In the genomic region with DNA sequence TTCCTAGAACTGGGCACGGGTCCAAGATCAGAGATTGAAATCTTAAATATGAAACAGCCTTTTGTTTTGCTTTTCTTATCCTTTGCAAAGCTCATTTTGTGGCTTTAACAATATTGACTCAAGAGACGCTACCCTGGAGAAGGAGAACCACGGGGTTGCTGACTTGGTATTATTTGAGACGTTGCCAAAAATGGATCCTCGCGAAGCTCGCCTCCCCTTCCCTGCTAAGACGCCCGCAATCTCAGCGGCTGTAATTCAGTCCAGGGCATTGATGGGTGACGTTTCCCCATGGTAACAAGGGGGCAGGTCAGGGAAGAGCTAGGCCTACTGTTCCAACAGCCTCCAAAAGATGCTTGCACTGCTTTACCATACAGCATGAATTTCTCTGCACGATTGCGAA, we compare ENCODE assay signal across 17 mouse cellular contexts.
DNase-seq lines count a peak whose midpoint lies in the region; ATAC-seq and TF ChIP-seq lines count a peak whose summit lies in the region.
"Had no signal": no experiment of that assay in that cellular context is flagged by ENCODE, and none has a peak within 500 bp of the region (broad histone marks: within the 10 kb centered on the region; RNA-seq: fewer than 3 reads in every experiment).

No protein-coding gene starts in this region.

- 16% methylated on average over 13 of the region's 13 CpGs for WGBS in kidney, postnatal 0 days
- WGBS in neural tube, embryonic 11.5 days = 65% methylated on average over 13 of the region's 13 CpGs

- H3K4me2 ChIP-seq in kidney, postnatal 0 days (ENCODE audit: low read length) = peak overlapping the region; percentile 36
- no peak overlapping the region for H3K4me2 ChIP-seq in neural tube, embryonic 11.5 days (ENCODE audit: low read depth)
- H3K4me2 ChIP-seq: heart, embryonic 13.5 days; intestine, embryonic 15.5 days had no signal

- H3K4me3 ChIP-seq in kidney, postnatal 0 days (replicated peaks; ENCODE audit: low read depth, low read length) = no peak overlapping the region
- no peak overlapping the region for H3K4me3 ChIP-seq in neural tube, embryonic 11.5 days (ENCODE audit: low read depth, low read length)
- H3K4me3 ChIP-seq: gastrocnemius, adult 2 months; heart, embryonic 13.5 days; intestine, embryonic 15.5 days had no signal

- no peak for TF ChIP-seq CTCF in kidney, postnatal 0 days (IDR thresholded peaks at IDR 0.05; ENCODE audit: low read depth)

- H3K4me1 ChIP-seq in kidney, postnatal 0 days (replicated peaks; ENCODE audit: insufficient read depth, low read length) = 0 out of 2 replicates have a peak, but pooled peaks cover 5% of the 10 kb centered on the region
- no peaks in the 10 kb centered on the region for H3K4me1 ChIP-seq in neural tube, embryonic 11.5 days (ENCODE audit: control insufficient read depth, insufficient read depth, low read length)

- peak; percentile 18 to 26 for DNase-seq in cerebellum, postnatal 14 days
- no peak for DNase-seq in cerebellum, postnatal 36 days
- peak; percentile 64 for DNase-seq in kidney, postnatal 0 days (ENCODE audit: low spot score)
- DNase-seq in kidney, adult 18-20 months = no peak
- peak; percentile 15 for DNase-seq in neural tube, embryonic 11.5 days (ENCODE audit: low spot score)
- no peak for DNase-seq in neural tube, embryonic 10.5 days (ENCODE audit: extremely low spot score, low spot score)
- DNase-seq in right cerebral cortex, postnatal 14 days = no peak
- DNase-seq in gastrocnemius, adult 8-10 months (ENCODE audit: low spot score in 2 of 2) = no peak
- DNase-seq: adrenal gland, adult 2 months; B cell, adult 2 months; cerebellum, adult 11 months; gastrocnemius, adult 2 months; layer of hippocampus, postnatal 36 days; right cerebral cortex, postnatal 4 days had no signal

- peak; percentile 66; the same call in 1 of the 2 replicates for ATAC-seq in kidney, postnatal 0 days (replicated peaks; ENCODE audit: low FRiP score, low read depth)
- ATAC-seq in neural tube, embryonic 11.5 days (ENCODE audit: insufficient read depth, low FRiP score, low TSS enrichment) = no peak
- ATAC-seq: intestine, embryonic 15.5 days had no signal

- H3K9me3 ChIP-seq in kidney, postnatal 0 days (replicated peaks; ENCODE audit: low read length) = no peaks in the 10 kb centered on the region
- H3K9me3 ChIP-seq in neural tube, embryonic 11.5 days (ENCODE audit: control insufficient read depth, low read length) = no peaks in the 10 kb centered on the region
- H3K9me3 ChIP-seq: heart, embryonic 13.5 days; intestine, embryonic 15.5 days had no signal

- no peak overlapping the region for H3K27ac ChIP-seq in kidney, postnatal 0 days
- no peak overlapping the region for H3K27ac ChIP-seq in neural tube, embryonic 11.5 days (ENCODE audit: low read depth, low read length)
- H3K27ac ChIP-seq: gastrocnemius, adult 2 months; intestine, embryonic 15.5 days; liver, embryonic 14.5 days had no signal

- H3K36me3 ChIP-seq in kidney, postnatal 0 days (ENCODE audit: insufficient read depth, low read length) = no peaks in the 10 kb centered on the region
- H3K36me3 ChIP-seq in neural tube, embryonic 11.5 days (ENCODE audit: control insufficient read depth, insufficient read depth, low read length) = no peaks in the 10 kb centered on the region
- H3K36me3 ChIP-seq: heart, embryonic 13.5 days; intestine, embryonic 15.5 days had no signal

- no peaks in the 10 kb centered on the region for H3K27me3 ChIP-seq in kidney, postnatal 0 days (ENCODE audit: insufficient read depth, low read length)
- H3K27me3 ChIP-seq in neural tube, embryonic 11.5 days (ENCODE audit: control insufficient read depth, insufficient read depth, low read length) = no peaks in the 10 kb centered on the region
- H3K27me3 ChIP-seq: heart, embryonic 13.5 days; intestine, embryonic 15.5 days had no signal

- no peak overlapping the region for H3K9ac ChIP-seq in kidney, postnatal 0 days (ENCODE audit: low read depth, low read length)
- no peak overlapping the region for H3K9ac ChIP-seq in neural tube, embryonic 11.5 days (ENCODE audit: low read length)
- H3K9ac ChIP-seq: heart, embryonic 13.5 days; intestine, embryonic 15.5 days; liver, embryonic 14.5 days had no signal

Comparison
In these comparisons a context has a peak if more than half of its experiments do, and no peak if none do; other contexts are left out.
1. DNase-seq: peak in cerebellum, postnatal 14 days (2 of 2), kidney, postnatal 0 days (single experiment) and neural tube, embryonic 11.5 days (single experiment); none in cerebellum, postnatal 36 days (0 of 2), kidney, adult 18-20 months (single experiment), neural tube, embryonic 10.5 days (single experiment), right cerebral cortex, postnatal 14 days (single experiment) and gastrocnemius, adult 8-10 months (0 of 2).